Mouse (Mus musculus) T-helper 17 cell (primary cell): ENCODE measurements around the gene Alox15.

ENCODE experiments used
- in situ Hi-C, 2 experiments: fragments of 300-600 bp; cut with MboI, MseI; formaldehyde crosslinking; loops; 1 replicate in 1 of 2; 2 replicates in 1 of 2; pipeline ENCODE4 v1.15.1; 2025; ENCODE audit warnings: high pct_unique_total_duplicates in 2 of 2

Alox15 gene

GRCm38 (mm10) chr11:70309341-70309740 lies 42.5 kb downstream of the Alox15 start:
- in situ Hi-C loops, result no loop called here

- in situ Hi-C loops, result no loop called here
Observed at GRCm38 (mm10) chr11:70308296-70308695, 43.5 kb downstream of the Alox15 start.

GRCm38 (mm10) chr11:70306159-70306558 lies 45.7 kb downstream of the Alox15 start:
- in situ Hi-C loops, result no loop called here

- in situ Hi-C loops, result no loop called here
Observed at GRCm38 (mm10) chr11:70302293-70302692, 49.5 kb downstream of the Alox15 start.

GRCm38 (mm10) chr11:70297836-70298454 lies 53.9 kb downstream of the Alox15 start:
- in situ Hi-C loops, result no loop called here

GRCm38 (mm10) chr11:70297405-70297804 lies 54.4 kb downstream of the Alox15 start:
- in situ Hi-C loops, result no loop called here
